Mouse (Mus musculus): Measurements from ENCODE around the gene Tssk3.

The Tssk3 gene

GRCm38 (mm10) chr4:129448713-129449112 is 42.1 kb downstream of the Tssk3 start:
- DNase-seq, result no peak

- DNase-seq, result no peak
Observed at GRCm38 (mm10) chr4:129447778-129448563, 42.9 kb downstream of the Tssk3 start.

GRCm38 (mm10) chr4:129447360-129447759 is 43.5 kb downstream of the Tssk3 start:
- no peak for DNase-seq

- no peak for DNase-seq
Observed at GRCm38 (mm10) chr4:129441145-129441544, 49.7 kb downstream of the Tssk3 start.

- DNase-seq, result peak; percentile 81
Observed at GRCm38 (mm10) chr4:129440340-129441063, 50.3 kb downstream of the Tssk3 start, which contains the start of gene Zbtb8b. Gene Zbtb8b, minus strand, starts transcription at chr4:129440853.

All from cerebellum, adult 11-12 months (tissue).